Mouse (Mus musculus) adrenal gland, postnatal 10 days (tissue): Measurements from ENCODE around the gene Fndc3a. TPM values are rescaled to one million over a fixed set of nuclear protein-coding genes. Genes with fewer than 3 reads are reported as not detected.

Experiments used
- DNase-seq: peaks from one replicate; pipeline ENCODE4 v3.0.0; 2021; ENCODE audit warnings: mixed read lengths
- total RNA-seq, 2 experiments: library from RNA; stranded (reverse); gene quantifications; 2 replicates each; pipeline ENCODE4 v1.2.3; 2021

Fndc3a gene
- total RNA-seq, 2 experiments from 2014 or later = 41.4 to 42.8 TPM

DNA sequence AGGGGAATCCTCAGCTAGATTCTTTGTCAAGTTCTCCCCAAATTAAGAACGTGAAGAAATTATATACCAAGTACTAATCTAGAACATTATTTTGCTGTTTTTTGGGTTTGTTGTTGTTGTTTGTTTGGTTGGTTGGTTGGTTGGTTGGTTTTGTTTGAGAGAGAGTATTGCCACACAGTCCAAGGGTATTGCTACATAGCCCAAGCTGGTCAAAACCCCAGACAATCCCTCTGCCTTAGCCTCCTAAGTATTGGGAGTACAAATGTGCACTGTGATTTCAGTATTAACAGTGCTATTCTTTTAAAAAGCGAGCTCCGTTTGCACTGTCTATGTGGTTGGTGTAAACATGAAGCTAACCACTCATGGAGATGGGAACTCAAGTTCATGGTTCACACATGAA is 37.9 kb downstream of the Fndc3a start:
- DNase-seq = no peak

DNA sequence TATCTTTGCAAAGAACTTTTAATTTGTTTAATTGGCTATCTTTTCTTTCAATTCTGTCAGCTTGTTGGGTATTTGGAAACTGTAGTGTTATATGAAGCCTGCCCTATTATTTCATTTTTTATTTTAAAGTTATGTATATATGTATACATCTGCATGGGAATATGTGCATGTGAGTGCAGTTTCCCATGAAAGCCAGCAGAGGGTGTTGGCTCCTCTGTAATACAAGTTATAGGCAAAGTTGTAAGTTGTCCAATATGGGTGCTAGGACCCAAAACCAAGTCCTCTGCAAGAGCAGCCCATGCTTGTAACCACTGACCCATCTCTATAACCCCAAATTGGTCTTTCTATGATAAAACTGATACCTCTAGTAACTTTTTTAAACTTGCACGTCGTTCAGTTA is 38.8 kb downstream of the Fndc3a start:
- DNase-seq = no peak

DNA sequence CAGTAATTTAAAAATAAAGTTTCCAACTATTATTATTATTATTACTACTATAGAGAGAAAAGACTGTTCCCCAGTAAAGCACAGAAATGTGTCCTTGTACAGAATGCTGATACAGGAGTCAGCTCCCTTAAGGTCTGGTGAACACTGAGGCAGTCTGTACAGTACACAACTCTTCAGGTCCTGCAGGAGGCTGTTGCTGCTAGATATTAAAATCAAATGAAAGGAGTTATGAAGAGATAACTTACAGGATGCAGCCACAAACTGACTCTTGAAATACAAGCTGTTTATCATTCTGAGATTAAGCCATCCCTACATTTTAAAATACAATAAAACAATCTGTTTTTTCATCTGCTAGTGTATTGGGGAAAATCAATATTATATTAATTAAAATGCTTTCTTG is 60.5 kb downstream of the Fndc3a start:
- DNase-seq = no peak

DNA sequence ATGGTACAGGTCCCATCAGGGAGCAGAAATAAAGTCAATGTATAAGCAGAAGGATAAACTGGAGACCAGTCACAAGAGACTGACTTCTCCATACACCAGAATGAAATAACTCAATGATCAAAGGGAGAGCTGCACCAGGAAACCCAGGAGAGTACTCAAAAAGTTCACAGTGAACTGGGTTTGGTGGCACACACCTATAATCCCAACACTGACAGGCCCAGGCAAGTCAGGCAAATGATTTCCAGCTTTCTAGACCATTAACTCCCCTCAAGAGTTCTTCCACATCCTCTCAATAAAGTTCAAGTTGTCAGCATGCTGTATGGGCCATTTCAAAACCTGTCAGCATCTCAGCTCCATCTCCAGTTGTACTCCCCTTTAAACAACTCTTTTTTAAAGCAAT is 64.3 kb downstream of the Fndc3a start:
- no peak for DNase-seq

DNA sequence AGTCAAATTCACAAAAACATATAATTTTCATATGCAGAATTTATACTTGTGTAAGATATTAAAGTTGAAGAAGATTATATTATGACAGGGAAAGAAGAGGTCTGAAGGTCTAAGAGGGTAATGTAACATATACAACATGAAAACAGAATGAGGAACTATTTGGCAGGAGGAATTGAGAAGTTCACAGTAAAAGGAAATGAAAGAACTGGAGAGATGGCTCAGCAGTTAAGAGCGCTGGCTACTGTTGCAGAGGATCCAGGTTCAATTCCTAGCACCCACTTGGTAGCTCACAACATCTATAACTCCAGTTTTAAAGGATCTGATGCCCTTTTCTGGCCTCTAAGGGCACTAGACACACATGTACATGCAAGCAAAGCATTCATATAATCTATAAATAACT is 65.2 kb downstream of the Fndc3a start:
- DNase-seq = no peak

DNA sequence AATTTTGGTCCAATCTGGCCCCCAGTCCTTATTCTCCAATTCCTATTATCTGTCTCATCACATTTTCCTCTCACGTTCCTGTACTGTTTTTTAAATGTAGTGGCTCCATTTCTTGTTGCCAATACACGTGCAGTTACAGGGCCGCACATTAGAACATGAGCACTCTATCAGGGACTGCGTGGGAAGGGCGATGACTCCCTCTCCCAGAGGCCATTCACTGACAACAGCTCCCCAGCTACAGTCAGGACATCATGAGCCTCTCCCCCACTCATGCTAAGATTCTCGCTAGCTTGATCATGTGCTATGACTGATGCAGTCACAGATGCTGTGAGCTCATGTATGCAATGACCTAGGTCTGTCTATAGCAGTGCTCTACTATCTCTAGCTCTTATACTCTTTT is 71.3 kb downstream of the Fndc3a start:
- no peak for DNase-seq

DNA sequence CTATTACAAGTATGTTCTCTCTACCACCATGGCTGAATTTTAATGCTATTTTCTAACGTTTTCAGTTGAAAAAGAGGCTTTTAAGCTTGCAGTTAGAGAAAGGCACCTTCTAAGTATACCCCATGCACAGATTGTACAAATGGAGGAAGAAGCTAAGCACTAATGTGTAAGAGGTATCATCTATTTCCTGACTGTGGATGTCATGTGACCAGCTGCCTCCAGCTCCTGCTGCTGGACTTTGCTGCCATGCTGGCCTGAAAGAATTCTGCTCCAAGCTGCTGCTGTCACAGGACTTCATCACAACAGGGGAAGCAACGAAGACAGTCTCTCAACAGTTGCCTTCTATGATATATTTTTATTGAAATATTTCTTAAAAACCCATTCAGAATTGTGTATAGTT is 76.2 kb downstream of the Fndc3a start:
- no peak for DNase-seq

DNA sequence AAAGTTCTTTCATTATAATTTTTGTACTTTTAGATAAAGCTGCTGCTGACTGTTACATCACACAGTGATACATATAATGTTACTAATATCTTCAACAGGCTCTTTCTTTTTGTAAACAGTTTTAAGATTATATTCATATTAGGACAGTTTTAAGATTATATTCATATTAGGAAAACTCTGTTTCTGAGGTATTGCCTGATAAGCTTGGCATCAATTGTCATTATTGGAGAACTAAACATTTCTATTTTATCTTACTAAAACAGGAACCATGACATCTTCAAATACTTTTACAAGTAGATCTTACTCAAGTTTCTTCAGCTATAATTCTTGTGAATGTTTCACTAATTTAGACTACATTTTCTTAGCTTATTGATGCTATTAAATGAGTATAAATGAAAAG is 84.4 kb downstream of the Fndc3a start:
- no peak for DNase-seq

DNA sequence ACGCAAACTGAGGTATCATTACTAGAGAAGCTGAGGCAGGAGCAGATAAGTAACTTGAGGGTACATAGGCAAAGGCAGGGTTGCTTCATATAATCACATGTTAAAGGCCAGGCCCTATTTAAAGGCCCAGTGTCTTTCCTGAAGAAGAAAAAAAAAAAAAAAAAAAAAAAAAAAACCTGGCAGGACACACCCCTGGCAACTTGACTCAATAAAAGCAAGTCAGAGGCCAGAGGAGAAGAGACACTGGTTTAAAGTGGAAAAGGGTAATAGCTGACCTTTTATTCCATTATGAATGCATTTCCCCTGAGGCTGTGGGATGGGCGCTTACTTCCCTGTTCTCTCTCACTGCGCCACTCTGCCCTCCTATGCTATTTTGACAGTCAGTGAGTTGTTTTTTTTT is 105.7 kb downstream of the Fndc3a start:
- no peak for DNase-seq

DNA sequence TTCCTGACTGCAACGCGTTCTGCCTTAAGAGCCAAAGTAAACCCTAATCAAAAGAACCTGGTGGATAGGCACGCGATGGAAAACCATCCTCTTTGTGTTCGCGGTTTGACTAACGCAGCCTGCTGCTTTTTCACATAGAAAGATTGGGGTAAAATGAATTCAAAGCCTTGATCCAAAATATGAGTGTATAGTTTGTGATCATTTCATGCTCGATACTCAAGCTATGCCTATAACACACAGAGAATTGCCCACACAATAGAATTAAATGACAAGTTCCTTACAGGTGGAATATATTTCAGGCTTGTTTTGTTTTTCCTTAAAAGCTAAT is 106.6 kb downstream of the Fndc3a start:
- DNase-seq = no peak

DNA sequence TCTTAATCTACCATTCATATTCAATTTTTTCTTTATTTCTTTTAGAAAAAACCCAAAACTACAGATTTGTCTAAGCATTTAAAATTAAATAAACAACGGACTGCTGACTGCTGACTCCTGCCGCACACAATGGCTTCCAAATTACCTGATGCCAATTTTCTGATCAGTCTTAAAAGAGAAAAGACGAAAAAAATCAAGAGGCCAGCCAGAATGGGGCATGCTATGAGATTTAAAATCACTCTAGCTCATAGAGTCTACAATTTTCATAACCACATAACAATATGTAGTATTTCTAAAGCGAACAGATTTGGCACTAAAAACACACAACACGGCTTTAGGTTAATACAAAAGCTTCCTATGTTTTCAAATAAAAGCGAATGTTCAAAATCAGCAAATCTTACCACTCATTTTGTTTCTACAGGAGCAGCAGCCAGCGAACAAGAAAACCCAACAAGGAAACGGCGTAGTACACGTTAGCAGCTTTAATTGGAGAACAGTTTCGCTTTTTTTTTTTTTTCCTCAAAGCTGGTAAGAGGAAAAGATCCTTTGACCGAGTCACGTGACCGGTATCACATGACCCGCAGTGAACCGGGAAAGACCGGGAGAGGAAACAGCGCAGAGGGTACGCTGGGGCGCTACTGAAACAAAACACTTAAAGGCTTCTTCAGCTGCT is 107.1 kb downstream of the Fndc3a start:
- DNase-seq = peak; percentile 93

DNA sequence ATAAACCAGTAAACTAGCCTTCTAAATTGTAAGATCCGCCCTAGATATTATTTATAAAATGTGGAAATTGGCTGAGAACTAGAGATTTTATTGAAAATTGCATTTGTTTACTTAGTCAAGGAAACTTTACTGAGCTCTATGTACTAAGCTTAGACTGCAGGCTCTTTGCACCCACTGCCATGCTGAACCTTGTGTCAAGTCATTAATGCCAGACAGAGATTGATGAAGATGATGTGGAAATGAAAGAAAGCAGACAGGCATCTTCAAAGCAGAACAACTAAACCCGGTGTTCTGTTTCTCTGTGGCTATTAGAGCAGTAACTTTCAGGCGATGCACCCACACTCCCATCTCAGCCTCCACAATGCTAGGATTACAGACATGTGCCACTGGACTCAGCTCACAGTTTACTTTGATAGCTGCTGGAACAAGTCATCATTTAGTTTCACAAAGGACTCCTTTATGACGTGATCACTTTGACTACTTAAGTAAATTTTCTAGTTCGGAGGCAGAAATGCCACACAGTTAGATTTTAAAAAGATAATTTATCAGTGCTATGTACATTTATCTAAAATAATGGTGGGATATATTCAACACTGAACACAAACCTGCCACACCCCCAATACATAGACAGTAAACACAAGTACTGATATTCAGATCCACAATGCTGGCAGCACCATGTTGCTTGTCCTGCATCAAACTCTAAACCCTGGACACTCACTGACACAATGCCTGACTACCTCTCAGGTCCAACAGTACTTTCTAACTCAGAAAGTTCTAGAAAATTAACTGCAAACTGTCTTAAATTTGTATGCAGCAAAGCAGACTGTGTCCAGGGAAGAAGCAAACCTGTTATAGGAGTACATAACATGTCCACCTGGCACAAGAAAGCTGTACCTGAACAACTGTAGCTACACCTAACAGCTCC is 108.2 kb downstream of the Fndc3a start:
- no peak for DNase-seq

DNA sequence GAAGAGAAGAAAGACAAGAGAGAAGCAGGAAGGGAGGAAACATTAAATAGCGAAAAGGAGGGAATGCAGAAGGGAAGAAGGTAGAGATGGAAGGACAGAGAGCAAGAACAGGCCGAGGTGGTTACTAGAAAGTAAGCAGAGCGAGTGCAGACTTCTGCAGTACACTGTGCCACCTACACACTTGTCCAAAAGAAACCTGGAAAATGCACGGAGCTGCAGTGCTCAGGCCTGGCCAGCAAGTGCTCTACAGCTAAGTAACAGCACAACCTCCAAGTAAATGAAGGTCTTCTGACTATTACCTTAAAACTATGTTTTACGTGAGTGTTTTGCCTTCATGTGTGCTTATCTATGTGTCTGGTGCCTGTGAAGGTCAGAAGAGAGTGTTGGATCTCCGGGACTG is 109.4 kb downstream of the Fndc3a start:
- DNase-seq = no peak

DNA sequence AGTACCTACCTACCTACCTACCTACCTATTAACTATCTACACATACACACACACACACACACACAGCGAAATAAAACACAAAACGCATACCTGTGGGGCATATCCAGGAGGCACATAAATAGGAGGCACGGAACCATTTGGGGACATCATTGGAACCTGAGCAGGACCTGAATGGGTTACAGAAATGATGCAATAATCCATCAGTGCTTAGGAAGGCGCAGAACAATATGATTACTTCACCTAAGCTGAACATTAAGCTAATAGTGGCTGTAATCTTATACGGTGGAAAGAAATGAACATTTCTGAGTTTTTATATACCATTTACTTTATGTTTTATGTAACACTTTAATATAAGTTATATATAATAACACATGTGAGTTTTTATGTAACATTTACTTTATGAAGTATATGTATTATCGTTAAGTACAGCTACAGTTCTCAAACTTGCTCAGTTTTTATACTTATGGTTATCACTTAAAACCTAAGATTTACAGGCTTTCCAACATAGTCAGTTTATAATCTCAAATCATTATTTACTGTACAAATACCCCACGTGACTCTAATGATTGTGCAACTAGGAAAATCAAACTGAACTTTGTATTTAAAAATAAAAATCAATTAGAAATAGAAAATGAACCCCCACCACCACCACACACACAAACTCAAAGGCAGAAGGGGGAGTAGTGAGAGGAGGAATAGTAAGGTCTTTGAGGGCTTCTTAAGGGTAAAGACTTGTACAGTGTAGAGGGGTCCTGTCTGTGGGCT is 110.6 kb downstream of the Fndc3a start:
- DNase-seq = no peak

DNA sequence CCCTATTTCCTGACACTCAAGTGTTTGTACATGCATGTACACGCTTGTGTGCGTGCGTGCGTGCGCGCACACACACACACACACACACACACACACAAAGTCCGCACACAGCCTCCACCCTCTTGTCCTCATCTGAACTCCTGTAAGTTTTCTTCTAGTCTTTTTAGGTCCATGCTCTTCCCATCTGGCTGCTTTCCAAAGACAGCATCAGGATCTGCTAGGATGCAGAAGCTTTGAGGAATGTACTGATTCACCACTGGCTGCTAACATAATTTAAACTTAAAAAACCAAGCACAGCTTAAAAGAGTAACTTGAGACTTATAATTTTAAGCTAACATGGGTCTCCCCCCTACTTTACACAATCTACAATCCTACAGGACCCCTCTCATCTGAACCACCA is 115.6 kb downstream of the Fndc3a start:
- no peak for DNase-seq

DNA sequence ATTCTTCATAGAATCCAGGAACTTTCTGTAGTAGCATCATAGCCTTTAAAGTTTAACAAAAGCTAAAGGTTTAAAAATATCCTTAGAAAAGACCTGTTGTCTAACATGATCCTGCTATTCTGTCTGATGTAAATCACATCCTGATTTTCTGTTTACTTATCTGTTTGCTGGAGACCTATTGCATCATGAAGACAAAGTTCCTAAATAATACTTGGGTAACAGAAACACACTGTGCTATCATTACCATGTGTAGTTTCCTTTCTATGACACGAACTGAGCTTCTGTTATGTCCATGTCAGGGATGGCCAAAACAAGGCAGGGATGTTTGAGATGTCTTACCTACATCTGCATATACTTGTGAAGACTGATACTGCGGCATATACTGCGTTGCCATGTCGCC is 120.4 kb downstream of the Fndc3a start:
- no peak for DNase-seq

DNA sequence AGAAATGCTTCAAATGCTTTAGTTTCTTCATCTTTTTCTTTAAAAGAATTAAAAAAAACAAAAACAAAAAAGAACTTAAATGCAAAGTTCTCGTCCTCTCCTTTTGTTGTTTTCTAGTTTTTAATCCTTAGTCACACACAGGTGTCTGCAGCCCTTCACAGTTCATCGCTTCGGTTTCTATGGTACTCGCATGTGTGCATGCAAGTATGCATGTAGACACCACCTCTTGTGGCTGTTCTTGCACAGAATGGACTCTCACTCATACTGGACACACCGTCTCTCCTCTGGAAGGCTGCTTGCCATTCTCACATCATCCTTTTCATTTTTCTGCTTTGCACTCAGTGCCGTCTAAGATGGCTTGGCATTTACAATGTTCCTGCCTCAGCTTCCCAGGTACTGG is 126.8 kb downstream of the Fndc3a start:
- DNase-seq = no peak

DNA sequence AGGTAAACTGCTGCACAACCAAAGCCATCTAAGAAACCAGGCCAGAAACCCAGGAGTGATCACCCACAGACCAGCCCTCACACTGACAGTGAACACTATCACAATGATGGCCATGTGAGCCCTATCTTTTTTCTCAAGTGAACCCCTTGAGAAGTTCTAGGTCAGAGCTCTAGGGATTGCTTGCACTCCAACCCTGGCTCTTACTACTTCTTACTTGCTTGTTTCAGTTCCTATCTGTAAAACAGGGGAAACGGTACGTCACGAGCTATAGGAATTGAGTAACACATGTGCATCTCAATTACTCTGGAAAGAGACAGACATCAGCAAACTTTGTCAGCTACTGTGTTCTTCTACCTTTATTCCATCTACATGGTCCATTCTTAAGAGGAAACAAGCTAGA is 128.8 kb downstream of the Fndc3a start:
- no peak for DNase-seq

DNA sequence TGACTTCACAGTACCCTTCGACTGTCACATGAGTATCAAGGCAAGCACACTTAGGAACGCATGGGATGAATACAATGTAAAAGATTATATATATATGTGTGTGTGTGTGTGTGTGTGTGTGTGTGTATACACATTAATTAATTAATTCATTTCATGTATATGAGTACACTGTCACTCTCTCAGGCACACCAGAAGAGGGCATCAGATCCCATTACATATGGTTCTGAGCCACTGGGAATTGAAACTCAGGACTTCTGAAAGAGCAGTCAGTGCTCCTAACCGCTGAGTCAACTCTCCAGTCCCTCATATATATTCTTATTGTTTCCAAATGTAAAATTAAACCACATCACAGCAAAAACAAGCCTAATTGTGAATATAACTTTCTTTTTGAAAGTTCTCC is 133.5 kb downstream of the Fndc3a start:
- no peak for DNase-seq

DNA sequence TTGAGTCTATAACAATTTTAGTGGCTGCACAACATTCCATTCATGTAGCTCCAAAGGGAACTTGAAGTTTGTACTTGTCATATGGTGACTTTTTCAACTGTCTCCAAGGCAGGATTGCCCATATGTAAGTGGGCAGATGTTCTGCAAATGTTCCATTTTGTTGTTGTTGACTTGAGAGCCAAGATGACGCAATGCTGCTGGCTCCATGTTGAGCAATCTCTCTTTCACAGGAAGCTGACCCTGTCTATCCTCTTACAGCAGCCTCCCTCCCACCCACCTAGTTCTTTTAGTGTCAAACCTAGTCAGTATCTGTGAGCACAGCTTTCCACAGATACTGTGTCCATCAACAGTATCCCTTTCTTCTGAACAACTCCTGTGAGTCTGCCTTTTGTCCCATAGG is 145.9 kb downstream of the Fndc3a start:
- peak; percentile 17 for DNase-seq

DNA sequence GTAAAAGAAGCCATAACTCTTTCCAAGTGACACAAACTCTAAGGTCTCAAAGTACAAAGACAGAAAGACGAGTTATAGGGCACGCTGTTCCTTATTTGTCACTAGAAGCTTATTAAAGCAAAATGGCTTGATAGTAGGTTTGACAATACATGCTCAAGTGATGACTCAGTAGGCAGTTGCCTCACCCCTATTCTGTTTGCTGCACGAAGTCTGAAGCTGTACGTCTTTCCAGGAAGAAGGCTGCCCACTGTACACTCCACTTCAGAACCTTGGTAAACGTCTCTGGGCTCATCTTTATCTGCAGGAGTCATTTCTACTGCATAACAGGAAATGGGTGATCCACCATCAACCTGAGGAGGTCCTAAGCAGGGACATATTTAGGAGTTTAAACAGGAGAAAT is 151.0 kb downstream of the Fndc3a start:
- no peak for DNase-seq

DNA sequence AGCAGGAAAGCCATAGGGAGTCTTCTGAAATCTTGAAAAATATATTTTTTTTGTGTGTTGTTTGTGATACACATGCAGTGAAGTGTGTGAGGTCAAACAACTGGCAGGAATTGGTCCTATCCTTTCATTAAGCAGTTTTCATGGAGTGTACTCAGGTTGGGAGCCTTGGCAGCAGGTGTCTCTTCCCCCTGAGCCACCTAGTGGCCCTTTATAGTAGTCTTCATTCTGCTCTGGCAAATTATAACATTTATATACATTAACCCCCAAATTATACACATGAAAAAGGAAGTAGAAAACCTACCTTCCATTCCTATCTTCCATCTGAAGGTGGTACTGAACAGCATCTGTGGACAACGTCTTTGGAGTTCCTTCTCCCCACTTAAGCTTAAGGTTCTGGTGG is 154.0 kb downstream of the Fndc3a start:
- DNase-seq = no peak

DNA sequence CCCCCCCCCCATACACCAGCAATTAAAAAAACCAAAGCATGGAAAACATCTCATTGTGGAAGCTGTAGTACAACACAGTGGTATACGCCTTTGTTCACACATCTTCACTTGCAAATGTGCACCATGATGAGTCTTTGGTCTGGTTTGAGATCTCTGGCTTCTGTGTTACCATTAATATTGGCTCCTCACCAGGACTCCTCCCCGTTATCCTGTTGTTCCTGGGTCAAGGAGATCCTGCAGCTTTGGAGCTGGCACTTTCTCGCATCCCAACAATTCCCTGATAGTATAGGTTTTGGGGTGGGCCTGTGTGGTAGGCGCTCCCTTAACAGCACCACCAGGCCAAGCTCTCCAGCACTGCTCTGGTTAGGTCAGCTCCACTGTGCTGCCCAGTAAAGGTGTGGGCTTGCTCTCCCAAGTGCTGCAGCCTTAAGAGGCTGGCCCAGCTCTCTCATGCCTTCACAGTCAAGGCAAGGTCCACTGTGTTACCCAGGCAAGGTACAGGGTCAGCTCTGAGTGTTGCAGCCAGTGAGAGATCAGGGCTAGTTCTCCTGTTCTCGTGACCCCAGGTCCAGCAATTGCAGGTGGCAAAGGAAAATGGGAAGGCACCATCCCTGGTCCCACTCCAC is 173.3 kb downstream of the Fndc3a start:
- DNase-seq = no peak
